Mouse (Mus musculus): ENCODE data around the gene Disp1.

DNA sequence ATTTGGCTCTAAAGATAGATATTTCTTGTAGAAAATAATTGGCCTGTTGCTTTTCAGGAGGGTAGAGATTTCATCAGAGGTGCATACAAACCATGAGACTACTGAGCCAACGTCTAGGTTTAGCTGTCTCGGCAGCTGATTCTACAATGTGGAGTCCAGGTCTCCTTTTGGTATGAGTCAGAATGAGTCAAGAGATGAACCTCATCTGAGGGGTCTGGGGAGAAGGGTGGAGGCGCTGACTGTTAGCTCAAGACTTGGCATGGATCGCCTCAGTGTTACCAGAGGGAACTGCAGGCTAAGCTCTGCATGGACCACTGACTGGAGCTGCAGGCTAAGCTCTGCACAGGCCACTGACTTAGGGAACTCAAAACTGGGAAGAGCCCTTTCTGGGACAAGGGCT, 138.9 kb downstream of the Disp1 start:
- TF ChIP-seq CTCF (IDR thresholded peaks at IDR 0.05): no peak
- no peak for TF ChIP-seq EP300 (IDR thresholded peaks at IDR 0.05)

Measured in lung, postnatal 0 days (tissue).